Mouse (Mus musculus) cortical plate, adult 2 months (tissue): ENCODE measurements around the gene Dcpp2. TPM values are rescaled to one million over a fixed set of nuclear protein-coding genes. Genes with fewer than 3 reads are reported as not detected.
"Not testable (repeated sequence)": the region's sequence is repeated elsewhere in the genome, so short reads cannot be mapped to it uniquely, and the experiment has no call there.

ENCODE experiments used
- H3K27ac ChIP-seq: fragments of 200-500 bp; 2 replicates; pipeline ENCODE4 v1.5.1; 2012; ENCODE audit warnings: low read length, control low read depth, inconsistent platforms; ENCODE audit not compliant: insufficient read depth
- H3K4me1 ChIP-seq: fragments of 200-500 bp; 2 replicates; pipeline ENCODE4 v1.6.1; 2011; ENCODE audit warnings: low read length; ENCODE audit not compliant: control insufficient read depth, insufficient read depth
- H3K4me3 ChIP-seq: fragments of 200-500 bp; 2 replicates; pipeline ENCODE4 v1.5.1; 2011; ENCODE audit warnings: mild to moderate bottlenecking, low read length, control low read depth; ENCODE audit not compliant: insufficient read depth
- CTCF ChIP-seq: fragments of 200-500 bp; IDR thresholded peaks from 2 replicates; pipeline ENCODE4 v1.5.1; 2011; ENCODE audit warnings: mild to moderate bottlenecking, control low read depth, low read length; ENCODE audit not compliant: insufficient read depth; ENCODE audit errors: extremely low read depth
- POLR2A ChIP-seq: fragments of 200-500 bp; IDR thresholded peaks from 2 replicates; pipeline ENCODE4 v1.6.1; 2011; ENCODE audit warnings: mild to moderate bottlenecking, low read length, control low read depth; ENCODE audit not compliant: insufficient read depth; ENCODE audit errors: extremely low read depth
- polyA plus RNA-seq: library from polyadenylated mRNA; depleted of rRNA; stranded (reverse); fragments of >200 nt; gene quantifications from 2 replicates; pipeline ENCODE4 v1.2.3, GENCODE M21; 2012; rRNA removed

Gene Dcpp2
- not detected in 2 replicates for polyA plus RNA-seq

- H3K4me1 ChIP-seq, H3K4me3 ChIP-seq, H3K27ac ChIP-seq: not testable (repeated sequence)
Measured at GRCm38 (mm10) chr17:23880576-23880975, at the start of gene Dcpp2, which contains the start of gene Dcpp1. Dcpp2 (plus strand) TSS chr17:23880880. Dcpp1 (plus strand) TSS chr17:23880876.

GRCm38 (mm10) chr17:23831201-23831600 lies 49.5 kb upstream of the Dcpp2 start:
- no peak overlapping the region for H3K27ac ChIP-seq
- TF ChIP-seq CTCF = no peak
- no peak for TF ChIP-seq POLR2A
- H3K4me1 ChIP-seq = no peaks in the 10 kb centered on the region; the same call in 1 of the 2 replicates
- H3K4me3 ChIP-seq = no peak overlapping the region

DNA sequence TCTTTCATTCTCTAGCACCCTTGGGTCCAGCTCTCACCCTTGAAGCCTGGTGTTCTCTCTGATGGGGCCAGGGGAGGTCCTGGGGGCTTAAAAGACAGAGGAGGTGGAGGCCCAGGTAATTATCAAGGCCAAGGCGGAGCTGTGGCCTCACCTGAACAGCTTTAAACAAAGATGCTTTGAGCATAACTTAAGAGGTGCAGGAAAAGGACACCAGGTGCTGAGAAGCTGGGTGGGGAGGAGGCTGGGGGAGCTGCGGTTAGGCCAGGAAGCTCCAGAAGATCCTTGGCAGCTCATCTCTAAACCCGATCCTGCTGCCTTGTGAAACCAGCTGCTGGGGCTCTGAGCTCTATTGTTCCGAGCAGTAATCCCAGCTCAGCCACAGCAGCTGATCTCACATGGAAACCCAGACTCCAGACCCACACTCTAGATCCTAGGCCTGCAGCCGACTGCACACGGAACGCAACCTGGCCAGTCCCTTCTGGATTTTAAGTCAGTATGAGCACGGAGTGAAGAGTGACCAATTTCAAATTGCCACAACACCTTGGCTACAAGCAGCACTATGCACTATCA lies 44.6 kb upstream of the Dcpp2 start, which contains the start of gene Prss33:
Gene Prss33, minus strand, starts transcription at position 51 of the 570 bp plus-strand sequence.
- TF ChIP-seq POLR2A (no peak), CTCF (no peak)
- Histone ChIP-seq H3K27ac (no peak within 1 kb of the TSS), H3K4me1 (no peaks in the 10 kb centered on the region), H3K4me3 (no peak within 1 kb of the TSS)

DNA sequence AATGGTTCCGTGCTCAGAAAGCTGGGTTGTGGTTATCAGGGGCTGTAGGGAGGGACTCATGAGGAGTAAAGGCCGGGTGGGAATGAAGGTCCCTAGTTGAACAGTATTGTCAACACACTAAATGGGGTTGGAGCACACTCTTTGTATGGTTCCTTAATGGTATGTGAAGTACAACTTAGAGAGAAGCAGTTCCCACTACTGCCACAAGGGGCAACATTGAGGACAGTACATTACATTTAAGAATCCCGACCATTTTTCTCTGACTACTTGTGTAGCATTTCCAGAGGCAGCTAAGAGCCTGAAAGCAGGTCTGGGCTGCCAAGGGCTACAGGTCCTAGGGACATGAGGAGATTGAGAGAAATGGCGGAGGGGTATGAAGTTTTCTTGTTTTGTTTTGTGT lies 39.5 kb upstream of the Dcpp2 start:
- TF ChIP-seq POLR2A (no peak), CTCF (peak; percentile 42)
- no peak overlapping the region for H3K27ac ChIP-seq
- H3K4me3 ChIP-seq = no peak overlapping the region
- no peaks in the 10 kb centered on the region for H3K4me1 ChIP-seq

DNA sequence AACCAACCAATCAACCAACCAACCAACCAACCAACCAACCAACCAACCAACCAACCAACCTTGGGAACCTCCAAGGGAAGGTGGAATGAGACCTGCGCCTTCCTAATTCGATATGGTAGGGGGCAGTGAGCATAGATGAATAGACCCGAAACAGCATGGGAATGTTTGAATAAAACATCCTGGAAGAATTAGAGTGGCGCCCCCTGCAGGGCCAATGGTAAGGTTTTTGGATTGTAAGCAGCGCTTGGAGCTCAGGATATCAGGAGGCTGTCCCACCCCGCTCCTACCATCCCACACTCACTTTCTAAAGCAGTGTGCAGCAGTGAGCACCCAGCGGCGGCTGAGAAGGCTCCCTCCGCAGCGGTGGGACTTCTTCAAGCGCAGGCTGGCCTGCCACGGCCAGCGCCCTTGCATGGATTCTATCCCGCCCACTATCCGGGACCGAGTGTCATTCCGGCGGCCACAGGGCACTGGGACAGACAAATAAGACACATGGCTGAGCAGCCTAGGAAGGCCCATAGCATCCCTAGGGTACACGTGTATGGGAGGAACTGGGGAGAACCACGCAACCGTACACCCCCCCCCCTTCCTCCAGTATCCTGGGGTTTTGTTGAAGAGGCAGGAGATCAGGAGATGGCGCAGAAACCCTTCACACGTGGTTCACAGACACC lies 37.4 kb upstream of the Dcpp2 start:
- Histone ChIP-seq H3K4me1 (no peaks in the 10 kb centered on the region), H3K4me3 (no peak overlapping the region), H3K27ac (no peak overlapping the region)
- TF ChIP-seq POLR2A = no peak
- TF ChIP-seq CTCF = no peak

- Histone ChIP-seq H3K27ac (no peak within 1 kb of the TSS), H3K4me3 (no peak within 1 kb of the TSS), H3K4me1 (no peaks in the 10 kb centered on the region)
- TF ChIP-seq POLR2A (no peak), CTCF (peak; percentile 34; the same call in 1 of the 2 replicates)
Measured at GRCm38 (mm10) chr17:23843812-23844273, 36.8 kb upstream of the Dcpp2 start, which contains the start of the genes Prss32 and Prss41. Prss32 (plus strand) TSS chr17:23843855. Prss41 (minus strand) TSS chr17:23844172.

GRCm38 (mm10) chr17:23850028-23850427 lies 30.7 kb upstream of the Dcpp2 start:
- no peak overlapping the region for H3K4me3 ChIP-seq
- H3K27ac ChIP-seq = no peak overlapping the region
- H3K4me1 ChIP-seq = no peaks in the 10 kb centered on the region
- TF ChIP-seq POLR2A (no peak), CTCF (0 out of 2 replicates have a peak, but pooled peaks have one; percentile 5)

DNA sequence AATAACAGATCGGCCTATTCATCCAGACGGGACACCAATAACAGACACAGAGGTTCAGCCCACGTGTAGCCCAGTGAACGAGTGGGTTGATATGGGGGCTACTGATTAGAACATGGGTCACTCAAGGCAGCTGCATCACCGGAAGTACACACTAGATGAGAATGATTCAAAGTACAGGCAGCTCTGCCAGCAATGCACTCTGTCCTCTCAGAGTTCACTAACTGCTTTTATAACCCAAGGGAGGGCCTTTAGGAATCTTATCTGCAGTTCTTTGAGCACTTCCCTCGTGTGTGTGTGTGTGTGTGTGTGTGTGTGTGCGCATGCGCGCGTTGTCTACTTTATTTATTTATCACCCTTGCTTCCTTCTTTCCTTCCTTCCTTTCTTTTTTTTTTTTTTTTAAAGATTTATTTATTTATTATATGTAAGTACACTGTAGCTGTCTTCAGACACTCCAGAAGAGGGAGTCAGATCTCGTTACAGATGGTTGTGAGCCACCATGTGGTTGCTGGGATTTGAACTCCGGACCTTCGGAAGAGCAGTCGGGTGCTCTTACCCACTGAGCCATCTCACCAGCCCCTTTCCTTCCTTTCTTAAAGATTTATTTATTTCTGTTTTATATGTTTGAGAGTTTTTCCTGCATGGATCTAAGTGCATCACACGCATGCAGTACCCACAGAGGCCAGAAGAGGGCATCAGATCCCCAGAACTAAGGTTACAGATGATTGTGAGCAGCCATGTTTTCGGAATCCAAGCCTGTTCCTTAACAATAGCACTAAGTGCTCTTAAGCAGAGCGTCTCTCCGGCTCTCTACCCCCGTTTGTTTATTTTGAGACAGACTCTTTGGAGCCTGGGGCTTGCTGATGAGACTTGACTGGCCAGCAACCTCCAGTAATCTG lies 29.6 kb upstream of the Dcpp2 start:
- no peak overlapping the region for H3K27ac ChIP-seq
- H3K4me1 ChIP-seq = no peaks in the 10 kb centered on the region
- TF ChIP-seq POLR2A (no peak), CTCF (peak; percentile 75)
- H3K4me3 ChIP-seq = no peak overlapping the region

DNA sequence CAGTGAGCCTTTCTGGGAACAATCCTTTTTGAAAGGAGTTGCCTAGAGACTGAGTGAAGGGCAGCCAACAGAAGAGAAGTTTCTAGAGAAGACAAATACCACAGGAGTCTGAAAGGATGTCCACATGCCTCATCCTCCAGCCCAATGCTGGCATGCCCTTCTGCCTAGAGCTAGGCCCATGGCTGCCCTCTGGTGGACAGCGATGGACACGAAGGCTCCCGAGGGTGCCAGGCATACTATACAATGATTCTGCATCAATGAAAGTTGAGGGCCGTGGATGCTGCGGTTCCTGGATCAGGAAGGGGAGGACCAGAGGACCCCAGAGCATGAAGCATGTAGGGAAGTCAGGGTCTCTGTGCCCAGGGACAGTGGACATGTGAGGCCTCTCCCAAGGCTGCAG lies 27.4 kb upstream of the Dcpp2 start:
- TF ChIP-seq POLR2A (no peak), CTCF (peak; percentile 28; the same call in 1 of the 2 replicates)
- Histone ChIP-seq H3K4me1 (no peaks in the 10 kb centered on the region), H3K4me3 (no peak overlapping the region), H3K27ac (no peak overlapping the region)
